Mouse (Mus musculus) pancreas, adult 10 weeks (tissue): ENCODE results near the gene Ssu72. TPM values are rescaled to one million over a fixed set of nuclear protein-coding genes. Genes with fewer than 3 reads are reported as not detected.

Source experiments
- polyA plus RNA-seq: library from polyadenylated mRNA; stranded (reverse); fragments of 350-450 nt; fragmentation: Illumina TruSeq; extraction: RNeasy Lipid Tissue Mini Kit (QIAGEN cat#74804); gene quantifications from one replicate; pipeline ENCODE4 v1.2.3, GENCODE M21; 2015; ENCODE audit warnings: low read depth, low replicate concordance; ENCODE audit not compliant: insufficient read depth

The Ssu72 gene
- 15.1 TPM for polyA plus RNA-seq

GRCm38 (mm10) chr4:155704721-155705591, at the start of gene Ssu72:
Gene Ssu72, plus strand, starts transcription at chr4:155704800.

GRCm38 (mm10) chr4:155668689-155669597, 35.7 kb upstream of the Ssu72 start, which contains the start of gene Mib2:
Gene Mib2, minus strand, starts transcription at chr4:155669198.

DNA sequence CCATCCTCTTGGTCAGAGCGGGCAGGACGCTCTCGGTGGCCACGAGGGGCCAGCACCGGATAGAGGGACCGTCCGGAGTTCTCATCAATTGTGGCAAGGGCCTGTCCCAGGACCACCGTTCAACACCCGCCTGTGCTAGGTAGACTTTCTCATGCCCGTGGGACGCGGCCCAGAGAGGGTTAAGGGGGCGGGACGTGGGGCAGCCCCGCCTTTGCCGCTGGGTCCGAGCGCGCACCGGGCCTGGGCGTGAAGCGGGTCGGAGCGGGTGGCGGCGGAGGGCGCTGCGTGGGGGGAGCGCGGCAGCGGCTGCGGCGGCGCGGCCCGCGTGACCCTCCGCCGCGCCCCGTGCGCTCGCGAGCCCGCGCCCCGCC, 10.5 kb upstream of the Ssu72 start, which contains the start of gene Fndc10:
Fndc10 (plus strand) TSS at position 232 of the 371 bp plus-strand sequence.

DNA sequence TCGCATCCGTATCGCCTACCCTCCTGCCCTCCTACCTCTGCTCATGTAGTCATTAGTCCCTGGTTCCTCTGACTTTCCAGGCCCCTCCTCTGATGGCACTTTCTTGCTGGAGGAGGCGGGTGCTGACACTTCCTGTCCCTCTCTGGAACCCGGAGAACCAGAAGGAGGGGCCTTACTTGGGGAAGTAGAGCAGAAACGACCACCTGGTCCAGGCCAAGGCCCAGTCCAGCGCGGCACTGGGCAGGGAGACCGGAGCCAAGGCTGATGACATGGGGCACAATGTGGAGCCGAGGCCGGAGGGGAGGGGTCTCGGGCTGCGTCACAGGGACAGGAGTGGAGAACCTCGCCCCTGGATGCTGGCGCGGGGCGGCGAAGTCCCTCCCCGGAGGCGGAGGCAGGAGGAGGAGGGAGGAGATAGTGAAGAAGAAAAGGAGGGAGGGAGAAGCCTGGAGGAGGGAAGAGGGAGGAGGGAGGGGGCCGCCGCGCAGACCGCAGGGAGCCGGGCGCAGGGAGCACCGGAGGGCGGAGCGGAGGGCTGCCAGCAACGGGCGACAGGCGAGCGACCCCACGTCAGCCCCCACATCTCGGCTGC, 29.8 kb downstream of the Ssu72 start, which contains the start of gene Tmem240:
Tmem240 (plus strand) TSS at position 451 of the 592 bp plus-strand sequence.

DNA sequence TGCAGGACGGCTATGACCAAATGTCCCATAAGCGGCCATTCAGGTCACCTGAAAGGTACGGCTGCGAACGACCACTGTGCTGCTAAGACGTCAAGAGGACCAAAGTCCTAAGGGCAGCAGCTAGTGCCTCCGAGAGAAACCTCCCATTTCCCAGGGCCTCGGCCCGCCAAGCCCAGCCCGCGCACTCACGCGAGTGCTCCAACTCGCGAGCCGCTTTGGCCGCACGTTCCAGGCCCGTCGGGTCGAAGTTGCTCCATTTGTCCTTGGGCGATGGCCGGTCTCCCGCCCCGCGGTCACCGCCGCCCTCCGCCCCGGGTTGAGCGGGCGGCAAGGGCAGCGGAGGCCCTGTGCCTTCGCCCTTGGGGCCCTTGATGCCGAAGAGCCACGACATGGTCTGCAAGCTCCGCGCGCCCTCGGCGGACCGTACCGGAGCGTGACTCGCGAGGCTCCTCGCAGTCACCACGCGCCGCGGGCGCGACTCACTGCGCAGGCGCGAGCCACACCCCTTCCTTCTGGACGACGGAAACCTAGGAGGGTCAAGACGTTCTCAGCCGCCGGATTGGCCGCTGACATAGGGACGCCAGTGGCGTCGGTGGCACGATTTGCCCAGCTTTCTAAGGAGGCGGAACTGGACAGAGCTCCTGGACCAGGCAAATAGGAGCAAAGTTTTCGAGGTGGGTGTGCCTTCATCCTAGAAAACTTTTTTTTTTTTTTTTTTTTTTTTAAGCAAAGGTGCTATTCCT, 56.2 kb downstream of the Ssu72 start, which contains the start of gene Atad3a:
Atad3a (minus strand) TSS at position 481 of the 743 bp plus-strand sequence.

GRCm38 (mm10) chr4:155774280-155774754, 69.7 kb downstream of the Ssu72 start, which contains the start of gene Vwa1:
Gene Vwa1, minus strand, starts transcription at chr4:155774698.

Other genes with a start within 250 kb of the Ssu72 start
- gene Tmem52, start 235.7 kb upstream of the Ssu72 start, polyA plus RNA-seq = 0.96 TPM
- 41.1 TPM for gene Gnb1, start 213.4 kb upstream of the Ssu72 start, polyA plus RNA-seq
- gene Nadk, start 142.4 kb upstream of the Ssu72 start, polyA plus RNA-seq = 23.1 TPM
- 2.6 TPM for gene Slc35e2, start 103.4 kb upstream of the Ssu72 start, polyA plus RNA-seq
- 36.0 TPM for gene Cdk11b, start 79.9 kb upstream of the Ssu72 start, polyA plus RNA-seq
- not detected for gene Gm10563, start 59.4 kb upstream of the Ssu72 start, polyA plus RNA-seq
- 10.6 TPM for gene Mmp23, start 51.4 kb upstream of the Ssu72 start, polyA plus RNA-seq
- gene Mib2, start 35.6 kb upstream of the Ssu72 start, polyA plus RNA-seq = 17.5 TPM
- 3.8 TPM for gene Fndc10, start 10.5 kb upstream of the Ssu72 start, polyA plus RNA-seq
- 0.18 TPM for gene Tmem240, start 30.0 kb downstream of the Ssu72 start, polyA plus RNA-seq
- gene Atad3a, start 56.3 kb downstream of the Ssu72 start, polyA plus RNA-seq = 21.6 TPM
- gene Vwa1, start 69.9 kb downstream of the Ssu72 start, polyA plus RNA-seq = 6.9 TPM
- gene Tmem88b, start 81.1 kb downstream of the Ssu72 start, polyA plus RNA-seq = 0.22 TPM
- gene Ankrd65, start 85.6 kb downstream of the Ssu72 start, polyA plus RNA-seq = not detected
- 43.6 TPM for gene Mrpl20, start 98.1 kb downstream of the Ssu72 start, polyA plus RNA-seq
- gene Ccnl2, start 107.7 kb downstream of the Ssu72 start, polyA plus RNA-seq = 114 TPM
- 38.2 TPM for gene Aurkaip1, start 126.5 kb downstream of the Ssu72 start, polyA plus RNA-seq
- gene Mxra8, start 134.9 kb downstream of the Ssu72 start, polyA plus RNA-seq = 34.6 TPM
- 37.5 TPM for gene Dvl1, start 142.6 kb downstream of the Ssu72 start, polyA plus RNA-seq
- gene Tas1r3, start 158.6 kb downstream of the Ssu72 start, polyA plus RNA-seq = not detected
- gene Cptp, start 164.6 kb downstream of the Ssu72 start, polyA plus RNA-seq = 2.7 TPM
- gene Ints11, start 164.7 kb downstream of the Ssu72 start, polyA plus RNA-seq = 4.5 TPM
- 6.6 TPM for gene Pusl1, start 187.0 kb downstream of the Ssu72 start, polyA plus RNA-seq
- 3.7 TPM for gene Acap3, start 187.0 kb downstream of the Ssu72 start, polyA plus RNA-seq
- gene Ube2j2, start 239.0 kb downstream of the Ssu72 start, polyA plus RNA-seq = 15.4 TPM